ENCODE assay signal across 9 mouse cellular contexts in the genomic region with DNA sequence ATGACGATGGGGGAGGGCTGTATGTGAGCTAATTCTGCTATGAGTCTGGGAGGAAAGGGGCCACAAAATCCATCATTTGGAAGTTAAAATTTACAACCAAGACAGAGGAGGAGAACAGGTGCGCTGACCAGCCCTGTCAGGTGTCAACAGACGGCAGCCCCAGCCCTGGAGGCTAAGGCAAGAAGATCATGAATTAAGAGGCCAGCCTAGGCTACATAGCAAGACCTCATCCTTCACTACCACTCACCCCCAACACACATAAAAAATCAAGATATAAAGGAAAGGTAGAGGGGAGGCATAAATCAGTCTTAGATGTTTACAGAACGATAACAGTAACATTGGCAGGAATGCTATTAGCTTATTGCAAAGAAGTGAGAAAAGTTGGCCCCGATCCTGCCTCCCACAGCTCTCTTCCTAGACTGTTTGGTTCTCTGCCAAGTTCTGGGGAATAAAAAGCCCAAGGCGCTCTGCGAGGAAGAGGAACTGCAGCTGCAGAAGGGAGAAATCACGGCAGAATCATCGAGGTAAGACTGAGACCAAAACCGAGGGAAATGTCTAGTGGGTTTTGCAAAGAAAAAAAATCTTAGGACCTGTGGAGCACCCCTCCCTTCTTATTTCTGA. TPM values are rescaled to one million over a fixed set of nuclear protein-coding genes. Genes with fewer than 3 reads are reported as not detected.
DNase-seq lines count a peak whose midpoint lies in the region; ATAC-seq and TF ChIP-seq lines count a peak whose summit lies in the region.
"Had no signal": no experiment of that assay in that cellular context is flagged by ENCODE, and none has a peak within 500 bp of the region (broad histone marks: within the 10 kb centered on the region; RNA-seq: fewer than 3 reads in every experiment).

Gene Il33 (plus strand): TSS at position 477 of the 621 bp plus-strand sequence.

- no peaks in the 10 kb centered on the region for H3K4me1 ChIP-seq in thymus, adult 2 months (replicated peaks; ENCODE audit: control insufficient read depth, insufficient read depth, low read length)

- no peaks in the 10 kb centered on the region for H3K36me3 ChIP-seq in thymus, adult 2 months (ENCODE audit: control insufficient read depth, insufficient read depth, low read length)
- H3K36me3 ChIP-seq: limb, embryonic 15.5 days had no signal

- intact Hi-C loops in heart, postnatal 10 days (cut with DNase I), result no loop called here

- no peak for TF ChIP-seq CTCF in thymus, adult 2 months (IDR thresholded peaks at IDR 0.05; ENCODE audit: borderline replicate concordance, control insufficient read depth, extremely low read depth, insufficient read depth, low read length, poor library complexity)

- H3K4me3 ChIP-seq in thymus, adult 2 months (ENCODE audit: control insufficient read depth, insufficient read depth, low read length), result no peak within 1 kb of the TSS
- H3K4me3 ChIP-seq: limb, embryonic 15.5 days had no signal

- peak; percentile 62 for DNase-seq in retina, postnatal 1 day
- no peak for DNase-seq in retina, embryonic 14.5 days (ENCODE audit: low spot score)
- DNase-seq in fat pad, adult 2 months (ENCODE audit: extremely low read depth, low read depth, low spot score), result peak; percentile 47
- DNase-seq in heart, postnatal 10 days, result peak; percentile 71 to 77
- peak; percentile 48 for DNase-seq in layer of hippocampus, adult 9-10 months (ENCODE audit: low spot score)
- peak; percentile 66 to 68 for DNase-seq in lung, postnatal 4 days
- no peak for DNase-seq in thymus, adult 2 months

- no peak for ATAC-seq in inflammation-experienced regulatory T-cells, adult 6 months

- WGBS in thymus, adult 2 months, result 27% methylated on average over 10 of the region's 10 CpGs

- no peaks in the 10 kb centered on the region for H3K27me3 ChIP-seq in thymus, adult 2 months (ENCODE audit: control insufficient read depth, insufficient read depth, low read length)
- H3K27me3 ChIP-seq: limb, embryonic 15.5 days had no signal

- H3K27ac ChIP-seq in thymus, adult 2 months (ENCODE audit: control insufficient read depth, insufficient read depth, low read length), result no peak within 1 kb of the TSS
- H3K27ac ChIP-seq: limb, embryonic 15.5 days had no signal

- no peak for TF ChIP-seq POLR2A in thymus, adult 2 months (IDR thresholded peaks at IDR 0.05; ENCODE audit: control insufficient read depth, extremely low read depth, insufficient read depth, low read length, poor library complexity)

RNA-seq across cellular contexts. Expression of gene Il33, which starts in this region (rescaled TPM):
- total RNA-seq in heart, postnatal 10 days (2021), result 1 to 10 TPM; 2.5 to 5.2 TPM
- polyA plus RNA-seq in inflammation-experienced regulatory T-cells, adult 6 months (2017; shearing (Covaris generic)), result under 1 TPM in 1 of 3 experiments, not detected in 2; 0.17 TPM
- polyA plus RNA-seq in thymus, adult 2 months (2012; rRNA removed), result 2.5 and 3.3 TPM in 2 replicates

Comparison
In these comparisons a context has a peak if more than half of its experiments do, and no peak if none do; other contexts are left out.
1. DNase-seq: peak in retina, postnatal 1 day (single experiment), fat pad, adult 2 months (single experiment), heart, postnatal 10 days (2 of 2), layer of hippocampus, adult 9-10 months (single experiment) and lung, postnatal 4 days (2 of 2); none in retina, embryonic 14.5 days (single experiment) and thymus, adult 2 months (single experiment).